Mouse (Mus musculus): Measurements from ENCODE around the gene Slc22a5. TPM values are rescaled to one million over a fixed set of nuclear protein-coding genes. Genes with fewer than 3 reads are reported as not detected.

Gene Slc22a5
- polyA plus RNA-seq, 1 experiment from 2014 or later, result 8.8 TPM

- H3K4me3 ChIP-seq (replicated peaks; ENCODE audit: low read depth, low read length), result no peak overlapping the region
These were observed 33.3 kb downstream of the Slc22a5 start for GRCm38 (mm10) chr11:53858058-53858760.

GRCm38 (mm10) chr11:53853665-53854064 is 37.8 kb downstream of the Slc22a5 start:
- H3K4me2 ChIP-seq (ENCODE audit: low read length), result no peak overlapping the region

More at GRCm38 (mm10) chr11:53858058-53858760, 33.3 kb downstream of the Slc22a5 start:
- Histone ChIP-seq H3K9me3 (ENCODE audit: control insufficient read depth, low read length) (no peaks in the 10 kb centered on the region), H3K27ac (replicated peaks; ENCODE audit: low read depth, low read length) (no peak overlapping the region), H3K4me1 (ENCODE audit: control insufficient read depth, insufficient read depth, low read length) (no peaks in the 10 kb centered on the region), H3K4me2 (ENCODE audit: low read length) (peak overlapping the region; percentile 62; the same call in 1 of the 2 replicates), H3K36me3 (ENCODE audit: control insufficient read depth, insufficient read depth, low read length) (no peaks in the 10 kb centered on the region), H3K27me3 (ENCODE audit: control insufficient read depth, insufficient read depth, low read length) (no peaks in the 10 kb centered on the region), H3K9ac (replicated peaks; ENCODE audit: low read length) (no peak overlapping the region)
- ATAC-seq (ENCODE audit: low FRiP score, low TSS enrichment), result no peak
- 79% methylated on average over 6 of the region's 6 CpGs for WGBS
- DNase-seq, result no peak

GRCm38 (mm10) chr11:53851795-53852194 is 39.7 kb downstream of the Slc22a5 start:
- 48% methylated on average over 5 of the region's 5 CpGs for WGBS
- H3K27ac ChIP-seq (replicated peaks; ENCODE audit: low read depth, low read length), result no peak overlapping the region
- no peak overlapping the region for H3K4me3 ChIP-seq (replicated peaks; ENCODE audit: low read depth, low read length)
- ATAC-seq (ENCODE audit: low FRiP score, low TSS enrichment) (no peak), DNase-seq (no peak)
- H3K9ac ChIP-seq (replicated peaks; ENCODE audit: low read length), result no peak overlapping the region
- H3K4me2 ChIP-seq (ENCODE audit: low read length), result no peak overlapping the region
- H3K4me1 ChIP-seq (ENCODE audit: control insufficient read depth, insufficient read depth, low read length), result 0 out of 2 replicates have a peak, but pooled peaks cover 4% of the 10 kb centered on the region
- no peaks in the 10 kb centered on the region for H3K27me3 ChIP-seq (ENCODE audit: control insufficient read depth, insufficient read depth, low read length)
- no peaks in the 10 kb centered on the region for H3K9me3 ChIP-seq (ENCODE audit: control insufficient read depth, low read length)
- H3K36me3 ChIP-seq (ENCODE audit: control insufficient read depth, insufficient read depth, low read length), result no peaks in the 10 kb centered on the region

More at GRCm38 (mm10) chr11:53853665-53854064, 37.8 kb downstream of the Slc22a5 start:
- Histone ChIP-seq H3K4me3 (replicated peaks; ENCODE audit: low read depth, low read length) (no peak overlapping the region), H3K9ac (replicated peaks; ENCODE audit: low read length) (no peak overlapping the region), H3K9me3 (ENCODE audit: control insufficient read depth, low read length) (no peaks in the 10 kb centered on the region), H3K4me1 (ENCODE audit: control insufficient read depth, insufficient read depth, low read length) (0 out of 2 replicates have a peak, but pooled peaks cover 4% of the 10 kb centered on the region), H3K27ac (replicated peaks; ENCODE audit: low read depth, low read length) (no peak overlapping the region), H3K36me3 (ENCODE audit: control insufficient read depth, insufficient read depth, low read length) (no peaks in the 10 kb centered on the region), H3K27me3 (ENCODE audit: control insufficient read depth, insufficient read depth, low read length) (no peaks in the 10 kb centered on the region)
- no peak for DNase-seq
- WGBS, result 73% methylated on average over 5 of the region's 5 CpGs
- no peak for ATAC-seq (ENCODE audit: low FRiP score, low TSS enrichment)

- Histone ChIP-seq H3K4me1 (ENCODE audit: control insufficient read depth, insufficient read depth, low read length) (0 out of 2 replicates have a peak, but pooled peaks cover 4% of the 10 kb centered on the region), H3K4me3 (replicated peaks; ENCODE audit: low read depth, low read length) (no peak overlapping the region), H3K36me3 (ENCODE audit: control insufficient read depth, insufficient read depth, low read length) (no peaks in the 10 kb centered on the region), H3K4me2 (ENCODE audit: low read length) (peak overlapping the region; percentile 6; the same call in 1 of the 2 replicates), H3K9me3 (ENCODE audit: control insufficient read depth, low read length) (no peaks in the 10 kb centered on the region), H3K27me3 (ENCODE audit: control insufficient read depth, insufficient read depth, low read length) (no peaks in the 10 kb centered on the region), H3K27ac (replicated peaks; ENCODE audit: low read depth, low read length) (no peak overlapping the region), H3K9ac (replicated peaks; ENCODE audit: low read length) (no peak overlapping the region)
- peak; percentile 86 for DNase-seq
- ATAC-seq (ENCODE audit: low FRiP score, low TSS enrichment), result no peak
- 32% methylated on average over 9 of the region's 9 CpGs for WGBS
These were observed 41.7 kb downstream of the Slc22a5 start for GRCm38 (mm10) chr11:53849588-53850320.

GRCm38 (mm10) chr11:53845680-53846079 is 45.8 kb downstream of the Slc22a5 start:
- no peak overlapping the region for H3K9ac ChIP-seq (replicated peaks; ENCODE audit: low read length)
- 84% methylated on average over 6 of the region's 6 CpGs for WGBS
- H3K27me3 ChIP-seq (ENCODE audit: control insufficient read depth, insufficient read depth, low read length), result no peaks in the 10 kb centered on the region
- no peaks in the 10 kb centered on the region for H3K9me3 ChIP-seq (ENCODE audit: control insufficient read depth, low read length)
- H3K36me3 ChIP-seq (ENCODE audit: control insufficient read depth, insufficient read depth, low read length), result no peaks in the 10 kb centered on the region
- 0 out of 2 replicates have a peak, but pooled peaks cover 4% of the 10 kb centered on the region for H3K4me1 ChIP-seq (ENCODE audit: control insufficient read depth, insufficient read depth, low read length)
- no peak for DNase-seq
- H3K4me3 ChIP-seq (replicated peaks; ENCODE audit: low read depth, low read length), result no peak overlapping the region
- no peak for ATAC-seq (ENCODE audit: low FRiP score, low TSS enrichment)
- no peak overlapping the region for H3K4me2 ChIP-seq (ENCODE audit: low read length)
- H3K27ac ChIP-seq (replicated peaks; ENCODE audit: low read depth, low read length), result no peak overlapping the region

- DNase-seq (no peak), ATAC-seq (ENCODE audit: low FRiP score, low TSS enrichment) (no peak)
- Histone ChIP-seq H3K27ac (replicated peaks; ENCODE audit: low read depth, low read length) (no peak overlapping the region), H3K9me3 (ENCODE audit: control insufficient read depth, low read length) (no peaks in the 10 kb centered on the region), H3K9ac (replicated peaks; ENCODE audit: low read length) (no peak overlapping the region), H3K4me3 (replicated peaks; ENCODE audit: low read depth, low read length) (no peak overlapping the region), H3K4me2 (ENCODE audit: low read length) (no peak overlapping the region), H3K36me3 (ENCODE audit: control insufficient read depth, insufficient read depth, low read length) (no peaks in the 10 kb centered on the region), H3K4me1 (ENCODE audit: control insufficient read depth, insufficient read depth, low read length) (no peaks in the 10 kb centered on the region), H3K27me3 (ENCODE audit: control insufficient read depth, insufficient read depth, low read length) (no peaks in the 10 kb centered on the region)
- WGBS, result 79% methylated on average over 10 of the region's 10 CpGs
These were observed 48.4 kb downstream of the Slc22a5 start for GRCm38 (mm10) chr11:53843106-53843505.

- WGBS, result 47% methylated on average over 4 of the region's 4 CpGs
- no peaks in the 10 kb centered on the region for H3K9me3 ChIP-seq (ENCODE audit: control insufficient read depth, low read length)
These were observed 49.3 kb downstream of the Slc22a5 start for GRCm38 (mm10) chr11:53842161-53842581.

GRCm38 (mm10) chr11:53841514-53841913 is 49.9 kb downstream of the Slc22a5 start:
- Histone ChIP-seq H3K27ac (replicated peaks; ENCODE audit: low read depth, low read length) (no peak overlapping the region), H3K4me2 (ENCODE audit: low read length) (no peak overlapping the region), H3K9me3 (ENCODE audit: control insufficient read depth, low read length) (no peaks in the 10 kb centered on the region), H3K9ac (replicated peaks; ENCODE audit: low read length) (no peak overlapping the region), H3K27me3 (ENCODE audit: control insufficient read depth, insufficient read depth, low read length) (no peaks in the 10 kb centered on the region), H3K4me1 (ENCODE audit: control insufficient read depth, insufficient read depth, low read length) (no peaks in the 10 kb centered on the region), H3K4me3 (replicated peaks; ENCODE audit: low read depth, low read length) (no peak overlapping the region), H3K36me3 (ENCODE audit: control insufficient read depth, insufficient read depth, low read length) (no peaks in the 10 kb centered on the region)
- WGBS, result 82% methylated on average over 12 of the region's 12 CpGs
- no peak for ATAC-seq (ENCODE audit: low FRiP score, low TSS enrichment)
- DNase-seq, result no peak

More at GRCm38 (mm10) chr11:53842161-53842581, 49.3 kb downstream of the Slc22a5 start:
- Histone ChIP-seq H3K4me2 (ENCODE audit: low read length) (no peak overlapping the region), H3K4me3 (replicated peaks; ENCODE audit: low read depth, low read length) (no peak overlapping the region), H3K27ac (replicated peaks; ENCODE audit: low read depth, low read length) (no peak overlapping the region), H3K9ac (replicated peaks; ENCODE audit: low read length) (no peak overlapping the region), H3K36me3 (ENCODE audit: control insufficient read depth, insufficient read depth, low read length) (no peaks in the 10 kb centered on the region), H3K27me3 (ENCODE audit: control insufficient read depth, insufficient read depth, low read length) (no peaks in the 10 kb centered on the region), H3K4me1 (ENCODE audit: control insufficient read depth, insufficient read depth, low read length) (no peaks in the 10 kb centered on the region)
- ATAC-seq (ENCODE audit: low FRiP score, low TSS enrichment) (no peak), DNase-seq (no peak)

Measured in midbrain, embryonic 14.5 days (tissue).